Mouse (Mus musculus): ENCODE data around the gene Rela.

The Rela gene

DNA sequence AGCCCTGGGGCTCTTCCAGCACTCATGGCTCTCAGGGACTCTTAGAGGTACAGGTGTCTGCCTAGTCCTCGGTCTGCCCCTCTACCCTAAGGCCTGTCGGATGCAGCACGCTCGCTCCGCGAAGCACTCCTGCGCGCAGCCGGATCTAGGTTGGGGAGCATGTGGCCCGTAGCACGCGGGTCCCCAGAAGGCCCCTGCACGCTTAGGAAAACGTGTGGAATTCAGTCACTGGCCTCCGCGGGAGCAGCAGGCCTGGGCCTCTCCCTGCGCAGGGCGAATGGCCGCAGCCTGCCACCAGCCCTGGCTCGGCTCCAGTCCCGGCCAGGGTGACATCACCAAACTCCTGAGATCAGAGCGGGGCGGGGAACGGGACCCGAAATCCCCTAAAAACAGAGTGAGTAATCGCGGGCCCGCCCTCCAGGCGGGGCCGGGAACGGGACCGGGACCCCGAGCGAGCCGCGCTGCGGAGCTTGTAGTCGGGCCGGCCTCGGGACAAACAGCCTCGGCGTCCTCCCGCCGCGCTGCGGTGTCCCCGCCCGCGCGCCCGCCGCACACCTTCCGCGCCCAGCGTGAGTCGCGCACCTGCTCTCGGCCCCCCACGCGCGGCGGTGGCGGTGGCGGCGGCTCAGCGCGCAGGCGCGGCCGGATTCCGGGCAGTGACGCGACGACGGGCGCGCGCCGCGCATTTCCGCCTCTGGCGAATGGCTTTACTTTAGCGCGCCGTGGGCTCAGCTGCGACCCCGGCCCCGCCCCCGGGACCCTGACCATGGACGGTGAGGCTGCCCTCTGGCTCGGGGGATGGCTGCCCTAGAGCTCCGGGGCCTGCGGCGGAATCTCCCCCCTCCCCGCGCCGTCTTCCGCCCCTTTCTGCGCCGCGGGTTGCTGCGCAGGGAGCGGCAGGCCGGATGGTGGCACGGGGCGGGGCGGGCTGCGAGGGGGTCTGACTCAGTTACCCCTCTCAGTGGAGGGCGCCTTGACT lies at the start of gene Rela:
TSS of gene Rela (plus strand) at position 415 of the 979 bp plus-strand sequence.
- peak; percentile 88 for DNase-seq (ENCODE audit: low read depth, low spot score)
- Histone ChIP-seq H3K27me3 (ENCODE audit: control insufficient read depth, insufficient read depth, low read length, poor library complexity, severe bottlenecking) (no peaks in the 10 kb centered on the region; the same call in 1 of the 2 replicates), H3K36me3 (ENCODE audit: control insufficient read depth, insufficient read depth, low read length, poor library complexity, severe bottlenecking) (peaks cover 14% of the 10 kb centered on the region)

DNA sequence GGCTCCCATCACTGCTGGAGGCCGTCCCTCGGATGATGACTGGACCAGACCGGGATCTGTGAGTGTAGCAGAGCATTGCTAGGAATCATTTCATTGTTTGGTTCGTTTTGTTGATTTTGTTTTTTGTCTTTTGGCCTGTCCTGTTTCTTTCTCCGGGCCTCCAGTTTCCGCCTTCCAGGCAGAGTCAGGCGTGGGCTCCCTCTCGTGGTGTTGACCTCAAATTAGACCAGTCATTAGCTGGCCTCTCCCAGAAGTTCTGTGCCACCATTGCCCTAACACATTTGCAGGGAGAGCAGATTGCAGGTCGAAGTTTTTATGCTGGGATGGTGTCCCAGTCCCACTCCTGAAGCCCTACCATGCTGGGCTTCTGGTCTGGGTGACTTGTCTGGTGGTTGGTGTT lies 48.1 kb upstream of the Rela start:
- Histone ChIP-seq H3K27me3 (ENCODE audit: control insufficient read depth, insufficient read depth, low read length, poor library complexity, severe bottlenecking) (no peaks in the 10 kb centered on the region), H3K36me3 (ENCODE audit: control insufficient read depth, insufficient read depth, low read length, poor library complexity, severe bottlenecking) (no peaks in the 10 kb centered on the region)
- DNase-seq (ENCODE audit: low read depth, low spot score): no peak

DNA sequence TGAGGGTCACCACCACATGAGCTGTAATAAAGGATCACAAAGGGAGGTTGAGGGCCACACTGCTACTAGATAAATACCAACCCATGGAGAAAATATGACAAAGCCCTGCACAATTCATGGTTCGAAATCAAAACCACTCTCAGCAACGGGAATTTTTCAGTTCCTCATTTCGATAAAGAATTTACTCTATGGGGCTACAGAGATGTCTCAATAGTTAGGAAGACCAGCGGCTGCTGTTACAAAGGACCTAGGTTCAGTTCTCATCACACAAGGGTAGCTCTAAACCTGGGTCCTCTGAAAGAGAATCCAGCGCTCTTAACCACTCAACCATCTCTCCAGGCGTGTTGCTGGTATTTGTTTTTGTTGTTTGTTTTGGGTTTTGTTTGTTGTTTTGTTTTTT lies 45.4 kb upstream of the Rela start:
- Histone ChIP-seq H3K27me3 (ENCODE audit: control insufficient read depth, insufficient read depth, low read length, poor library complexity, severe bottlenecking) (no peaks in the 10 kb centered on the region), H3K36me3 (ENCODE audit: control insufficient read depth, insufficient read depth, low read length, poor library complexity, severe bottlenecking) (no peaks in the 10 kb centered on the region)
- no peak for DNase-seq (ENCODE audit: low read depth, low spot score)

DNA sequence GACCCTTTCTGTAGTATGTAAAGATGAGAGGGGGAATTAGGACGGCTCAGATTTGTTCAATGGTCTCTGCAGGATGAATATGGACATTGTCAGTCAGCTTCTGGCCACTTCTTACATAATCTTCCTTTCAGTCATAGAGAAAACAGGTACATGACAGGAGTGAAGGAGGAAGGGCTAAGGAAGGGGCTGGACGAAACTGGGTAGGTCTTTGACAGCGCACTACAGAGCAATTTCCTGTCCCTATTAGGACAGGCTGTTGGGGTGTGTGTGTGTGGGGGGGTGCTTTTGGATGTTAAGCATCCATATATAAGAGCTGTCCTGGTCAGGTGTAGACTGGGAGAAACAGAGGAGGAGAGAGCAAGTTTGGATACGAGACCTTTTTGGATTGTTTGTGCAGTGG lies 38.1 kb upstream of the Rela start:
- no peak for DNase-seq (ENCODE audit: low read depth, low spot score)
- no peaks in the 10 kb centered on the region for H3K27me3 ChIP-seq (ENCODE audit: control insufficient read depth, insufficient read depth, low read length, poor library complexity, severe bottlenecking)
- H3K36me3 ChIP-seq (ENCODE audit: control insufficient read depth, insufficient read depth, low read length, poor library complexity, severe bottlenecking): no peaks in the 10 kb centered on the region

DNA sequence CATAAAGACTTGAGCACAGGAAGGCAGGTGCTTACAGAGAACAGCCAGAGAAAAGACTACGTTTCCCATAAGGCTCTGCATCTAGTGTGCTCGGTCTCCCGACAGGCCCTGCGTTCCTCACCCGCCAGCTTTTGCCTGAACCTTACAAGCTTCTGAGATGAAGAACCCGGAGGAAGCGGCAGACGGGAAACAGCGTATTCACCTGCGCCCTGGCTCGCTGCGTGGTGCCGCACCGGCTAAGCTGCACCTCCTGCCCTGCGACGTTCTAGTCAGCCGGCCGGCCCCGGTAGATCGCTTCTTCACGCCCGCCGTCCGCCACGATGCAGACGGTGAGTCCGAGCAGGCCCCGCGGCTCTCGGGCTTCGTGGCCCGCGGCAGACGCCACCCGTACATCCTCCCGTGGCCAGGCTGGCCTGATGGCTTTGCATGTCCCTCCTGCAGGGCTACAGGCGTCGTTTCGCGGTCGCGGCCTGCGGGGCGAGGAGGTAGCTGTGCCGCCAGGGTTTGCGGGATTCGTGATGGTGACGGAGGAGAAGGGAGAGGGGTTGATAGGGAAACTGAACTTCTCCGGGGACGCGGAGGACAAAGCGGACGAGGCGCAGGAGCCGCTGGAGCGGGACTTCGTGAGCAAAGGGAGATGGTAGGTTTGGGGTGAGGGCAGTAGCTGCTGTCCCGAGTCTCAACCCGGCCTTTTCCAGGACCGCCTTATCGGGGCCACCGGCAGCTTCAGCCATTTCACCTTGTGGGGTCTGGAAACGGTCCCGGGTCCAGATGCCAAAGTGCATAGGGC lies 35.3 kb upstream of the Rela start, which contains the start of gene Rnaseh2c:
TSS of gene Rnaseh2c (plus strand) at position 122 of the 790 bp plus-strand sequence.
- peaks cover 6% of the 10 kb centered on the region for H3K36me3 ChIP-seq (ENCODE audit: control insufficient read depth, insufficient read depth, low read length, poor library complexity, severe bottlenecking)
- DNase-seq (ENCODE audit: low read depth, low spot score): peak; percentile 86
- H3K27me3 ChIP-seq (ENCODE audit: control insufficient read depth, insufficient read depth, low read length, poor library complexity, severe bottlenecking): no peaks in the 10 kb centered on the region

DNA sequence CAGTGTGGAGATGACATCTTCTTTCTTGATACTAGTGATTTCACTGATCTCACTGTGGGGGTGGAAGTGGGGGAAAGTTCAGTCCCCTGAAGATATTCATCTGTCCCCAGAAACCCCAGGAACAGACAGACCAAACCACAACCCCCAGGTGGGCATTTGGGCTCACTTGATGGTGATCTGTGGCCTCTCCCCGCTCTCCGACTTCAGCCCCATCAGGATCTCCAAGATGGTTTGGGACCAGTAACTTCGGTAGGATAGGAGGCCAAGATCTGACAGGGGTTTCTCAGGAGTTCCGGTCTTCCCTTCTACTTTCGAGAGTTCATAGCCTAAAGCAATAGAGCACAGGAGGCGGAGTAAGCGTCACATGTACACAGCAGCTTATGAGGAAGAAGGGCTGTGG lies 33.6 kb upstream of the Rela start:
- Histone ChIP-seq H3K27me3 (ENCODE audit: control insufficient read depth, insufficient read depth, low read length, poor library complexity, severe bottlenecking) (no peaks in the 10 kb centered on the region), H3K36me3 (ENCODE audit: control insufficient read depth, insufficient read depth, low read length, poor library complexity, severe bottlenecking) (peaks cover 17% of the 10 kb centered on the region)
- DNase-seq (ENCODE audit: low read depth, low spot score): no peak

DNA sequence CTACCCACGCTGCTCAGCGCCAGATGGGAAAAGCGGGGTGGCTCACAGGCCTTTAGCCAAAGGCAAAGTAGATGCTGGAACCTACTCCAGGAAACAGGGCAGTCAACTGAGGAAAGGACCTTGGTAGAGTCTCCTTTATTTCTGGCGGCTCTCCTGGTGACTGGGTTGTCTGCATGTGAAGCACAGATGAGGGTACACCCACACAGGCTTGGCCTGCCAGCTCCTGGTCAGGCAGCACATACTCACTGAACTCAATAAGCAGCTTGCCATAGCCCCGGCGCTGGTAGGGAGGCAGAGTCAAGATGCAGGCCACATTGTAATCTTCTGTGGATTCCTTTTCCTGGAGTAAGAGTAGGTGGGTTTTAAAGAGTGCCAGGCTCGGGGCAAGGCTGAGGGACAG lies 32.2 kb upstream of the Rela start:
- Histone ChIP-seq H3K36me3 (ENCODE audit: control insufficient read depth, insufficient read depth, low read length, poor library complexity, severe bottlenecking) (peaks cover 17% of the 10 kb centered on the region), H3K27me3 (ENCODE audit: control insufficient read depth, insufficient read depth, low read length, poor library complexity, severe bottlenecking) (no peaks in the 10 kb centered on the region)
- no peak for DNase-seq (ENCODE audit: low read depth, low spot score)

DNA sequence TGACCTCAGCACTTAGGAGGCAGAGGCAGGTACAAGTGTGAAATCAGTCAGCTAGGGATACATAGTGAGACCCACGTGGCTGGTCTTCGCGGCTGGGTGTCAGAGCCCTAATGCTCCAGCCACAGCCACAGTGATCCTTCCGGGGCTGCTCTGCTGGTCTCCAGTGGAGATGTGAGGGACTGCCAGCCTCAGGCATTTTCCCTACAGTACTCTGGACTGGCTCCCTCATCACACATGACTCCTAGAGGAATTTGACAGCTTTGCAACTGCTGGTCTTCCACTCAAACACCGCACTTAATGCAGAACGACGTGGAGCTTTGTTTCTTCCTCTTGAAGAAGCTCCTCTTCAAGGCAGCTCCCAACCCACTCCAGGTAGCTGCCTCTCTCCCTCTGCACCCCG lies 31.1 kb upstream of the Rela start:
- H3K36me3 ChIP-seq (ENCODE audit: control insufficient read depth, insufficient read depth, low read length, poor library complexity, severe bottlenecking): peaks cover 17% of the 10 kb centered on the region
- no peak for DNase-seq (ENCODE audit: low read depth, low spot score)

DNA sequence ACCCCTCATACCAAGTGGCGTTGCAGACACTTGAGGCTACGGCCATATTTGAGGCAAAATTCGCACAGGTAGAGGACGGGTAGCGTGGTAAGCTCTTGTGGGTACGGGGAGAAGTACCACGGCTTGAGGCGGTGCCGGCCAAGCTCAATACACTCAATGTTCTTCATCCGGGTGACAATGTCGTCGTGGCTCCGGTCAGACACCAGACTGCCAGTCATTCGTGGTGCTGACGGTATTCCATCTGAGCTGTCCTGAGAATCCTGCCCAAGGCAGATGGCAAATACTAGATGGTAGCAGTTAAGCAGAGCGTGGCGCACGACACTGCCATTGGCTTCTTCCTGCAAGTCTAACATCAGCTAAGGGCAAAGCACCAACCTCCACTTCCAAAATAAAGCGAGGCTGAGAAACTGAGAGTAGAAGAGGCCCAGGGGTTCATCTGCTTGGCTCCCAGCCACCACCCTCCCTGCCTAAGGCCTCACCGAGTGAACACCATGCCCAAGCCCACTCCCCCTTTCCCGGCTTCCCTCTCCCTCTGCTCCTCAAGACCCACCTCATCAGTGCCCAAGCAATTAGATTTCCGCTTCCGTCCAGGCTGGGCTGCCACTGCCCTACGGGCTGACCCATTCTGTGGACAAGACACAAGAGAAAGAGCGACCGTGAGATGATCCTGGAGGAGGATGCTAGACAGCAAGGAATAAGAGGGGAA lies 29.4 kb upstream of the Rela start:
- Histone ChIP-seq H3K36me3 (ENCODE audit: control insufficient read depth, insufficient read depth, low read length, poor library complexity, severe bottlenecking) (peaks cover 17% of the 10 kb centered on the region), H3K27me3 (ENCODE audit: control insufficient read depth, insufficient read depth, low read length, poor library complexity, severe bottlenecking) (no peaks in the 10 kb centered on the region)
- no peak for DNase-seq (ENCODE audit: low read depth, low spot score)

More for the DNA sequence above, 31.1 kb upstream of the Rela start:
- H3K27me3 ChIP-seq (ENCODE audit: control insufficient read depth, insufficient read depth, low read length, poor library complexity, severe bottlenecking): no peaks in the 10 kb centered on the region

DNA sequence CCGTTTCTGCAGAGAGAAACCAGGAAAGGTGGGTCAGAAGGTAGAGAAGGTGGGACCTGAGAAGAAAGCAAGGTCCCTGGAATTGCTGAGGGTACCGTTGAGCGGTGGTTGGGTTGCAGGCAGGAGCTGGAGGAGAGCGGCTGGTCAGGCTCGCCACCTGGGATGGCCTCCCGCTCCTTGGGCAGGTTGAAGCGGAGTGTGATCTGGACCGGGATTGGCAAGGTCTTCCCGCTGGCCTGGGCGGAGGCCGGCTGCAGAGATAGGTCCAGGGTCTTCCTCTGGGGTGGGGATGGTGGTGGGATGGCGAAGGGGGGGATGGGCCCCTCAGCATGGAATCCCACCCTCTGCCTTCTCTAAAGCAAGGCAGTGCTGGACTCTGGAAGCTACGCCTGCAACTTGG lies 28.6 kb upstream of the Rela start:
- no peak for DNase-seq (ENCODE audit: low read depth, low spot score)

DNA sequence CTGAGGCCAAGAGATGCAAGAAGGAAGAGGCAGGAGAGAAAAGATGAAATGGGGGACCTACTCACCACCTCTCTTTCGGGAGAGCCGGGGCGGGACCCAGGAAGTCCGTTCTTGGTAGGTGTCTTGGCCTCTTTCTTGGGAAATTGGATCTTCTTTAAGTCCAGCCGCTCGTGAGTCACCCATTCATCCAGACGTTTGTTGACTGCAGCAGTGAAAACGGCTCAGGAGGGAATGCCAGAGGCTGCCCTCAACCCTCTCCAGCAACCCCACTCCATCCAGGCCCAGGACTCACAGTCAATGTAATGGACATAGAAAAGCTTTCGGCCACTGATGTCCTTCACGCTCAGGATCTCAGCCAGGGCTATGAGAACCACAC lies 28.1 kb upstream of the Rela start:
- DNase-seq (ENCODE audit: low read depth, low spot score): no peak
- no peaks in the 10 kb centered on the region for H3K27me3 ChIP-seq (ENCODE audit: control insufficient read depth, insufficient read depth, low read length, poor library complexity, severe bottlenecking)

More for the DNA sequence above, 28.6 kb upstream of the Rela start:
- no peaks in the 10 kb centered on the region for H3K27me3 ChIP-seq (ENCODE audit: control insufficient read depth, insufficient read depth, low read length, poor library complexity, severe bottlenecking)
- peaks cover 17% of the 10 kb centered on the region for H3K36me3 ChIP-seq (ENCODE audit: control insufficient read depth, insufficient read depth, low read length, poor library complexity, severe bottlenecking)

DNA sequence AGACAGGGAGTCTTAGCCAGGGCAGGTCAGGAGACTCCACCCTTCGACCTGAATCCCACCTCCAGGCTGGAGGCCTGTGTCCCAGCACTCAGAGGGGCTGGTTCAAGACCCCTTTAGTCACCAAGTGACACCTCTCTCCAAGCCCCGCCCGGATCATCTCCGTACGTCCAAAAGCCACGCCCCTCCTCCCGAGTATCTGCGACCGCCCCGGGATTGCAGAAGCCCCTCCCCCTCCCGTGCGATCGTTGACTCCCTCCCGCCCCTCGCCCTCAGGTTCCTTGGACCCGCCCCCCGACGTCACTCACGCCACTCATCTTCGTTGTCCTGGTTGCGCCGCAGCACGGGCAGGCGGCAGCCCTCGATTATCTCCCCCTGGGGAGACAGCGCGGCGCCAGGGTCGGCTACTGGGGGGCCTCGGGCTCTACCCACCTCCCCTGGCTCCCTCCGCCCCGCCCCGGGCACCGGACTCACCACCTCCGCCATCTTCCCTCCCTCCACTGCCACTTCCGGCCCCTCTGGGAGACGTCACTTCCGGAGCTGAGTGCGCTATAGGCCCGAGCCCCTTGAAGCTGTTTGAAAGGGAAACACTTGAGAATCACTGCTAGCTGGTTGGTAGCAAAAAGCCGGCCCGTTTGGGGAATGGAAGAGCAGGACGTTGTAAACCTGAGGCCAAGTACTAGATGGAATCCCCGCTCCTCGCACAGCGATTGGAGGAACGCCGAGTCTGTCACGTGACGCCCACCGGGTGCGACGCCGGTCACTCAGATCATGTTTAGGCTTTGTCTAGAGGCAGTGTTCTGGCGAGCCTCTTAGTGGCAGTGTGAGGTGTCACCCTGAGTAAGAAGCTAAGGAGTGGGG lies 27.5 kb upstream of the Rela start, which contains the start of gene Kat5:
TSS of gene Kat5 (minus strand) at position 691 of the 858 bp plus-strand sequence.
- no peaks in the 10 kb centered on the region for H3K27me3 ChIP-seq (ENCODE audit: control insufficient read depth, insufficient read depth, low read length, poor library complexity, severe bottlenecking)
- peak; percentile 91 for DNase-seq (ENCODE audit: low read depth, low spot score)
- peaks cover 17% of the 10 kb centered on the region for H3K36me3 ChIP-seq (ENCODE audit: control insufficient read depth, insufficient read depth, low read length, poor library complexity, severe bottlenecking)

More for the DNA sequence above, 28.1 kb upstream of the Rela start:
- H3K36me3 ChIP-seq (ENCODE audit: control insufficient read depth, insufficient read depth, low read length, poor library complexity, severe bottlenecking): peaks cover 17% of the 10 kb centered on the region

DNA sequence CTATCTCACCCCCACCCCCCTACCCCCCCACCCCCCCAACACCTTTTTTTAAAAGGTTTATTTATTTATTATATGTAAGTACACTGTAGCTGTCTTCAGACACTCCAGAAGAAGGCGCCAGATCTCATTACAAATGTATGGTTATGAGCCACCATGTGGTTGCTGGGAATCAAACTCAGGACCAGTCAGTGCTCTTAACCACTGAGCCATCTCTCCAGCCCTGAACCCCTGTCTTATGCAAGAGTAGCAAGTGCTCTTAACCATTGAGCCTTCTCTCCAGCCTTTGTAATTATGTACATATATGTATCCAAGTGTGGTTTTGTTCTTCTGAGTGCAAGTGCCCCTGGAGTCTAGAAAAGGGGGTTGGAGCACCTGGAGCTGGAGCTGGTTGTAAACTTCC lies 25.3 kb upstream of the Rela start:
- no peaks in the 10 kb centered on the region for H3K27me3 ChIP-seq (ENCODE audit: control insufficient read depth, insufficient read depth, low read length, poor library complexity, severe bottlenecking)
- H3K36me3 ChIP-seq (ENCODE audit: control insufficient read depth, insufficient read depth, low read length, poor library complexity, severe bottlenecking): peaks cover 11% of the 10 kb centered on the region
- DNase-seq (ENCODE audit: low read depth, low spot score): no peak

All from splenic B cell, adult 2 months (primary cell).